Mouse (Mus musculus) bone marrow, adult 2 months (tissue): ENCODE results near the gene Xpr1.

Source experiments
- CTCF ChIP-seq: fragments of 200-500 bp; IDR thresholded peaks from 2 replicates; pipeline ENCODE4 v1.5.1; 2011; ENCODE audit warnings: low read length, control low read depth; ENCODE audit not compliant: control insufficient read depth, insufficient read depth
- POLR2A ChIP-seq: fragments of 200-500 bp; IDR thresholded peaks from 2 replicates; pipeline ENCODE4 v1.6.1; 2011; ENCODE audit warnings: low read depth, mild to moderate bottlenecking, control low read depth, low read length, borderline replicate concordance; ENCODE audit not compliant: control insufficient read depth

GRCm38 (mm10) chr1:155427126-155427865 is 10.1 kb upstream of the Xpr1 start:
- TF ChIP-seq CTCF = no peak
- TF ChIP-seq POLR2A = no peak
